Mouse (Mus musculus) gastrocnemius, postnatal 10 days (tissue): ENCODE data around the gene Hsd17b14. TPM values are rescaled to one million over a fixed set of nuclear protein-coding genes. Genes with fewer than 3 reads are reported as not detected.

ENCODE experiments used
- DNase-seq: peaks from one replicate; pipeline ENCODE4 v3.0.0; 2021; ENCODE audit warnings: mixed read lengths
- total RNA-seq, 2 experiments: library from RNA; stranded (reverse); gene quantifications; 2 replicates each; pipeline ENCODE4 v1.2.3; 2021

Hsd17b14 gene
- total RNA-seq, 2 experiments from 2014 or later, result 0.19 TPM; not detected in 1

DNA sequence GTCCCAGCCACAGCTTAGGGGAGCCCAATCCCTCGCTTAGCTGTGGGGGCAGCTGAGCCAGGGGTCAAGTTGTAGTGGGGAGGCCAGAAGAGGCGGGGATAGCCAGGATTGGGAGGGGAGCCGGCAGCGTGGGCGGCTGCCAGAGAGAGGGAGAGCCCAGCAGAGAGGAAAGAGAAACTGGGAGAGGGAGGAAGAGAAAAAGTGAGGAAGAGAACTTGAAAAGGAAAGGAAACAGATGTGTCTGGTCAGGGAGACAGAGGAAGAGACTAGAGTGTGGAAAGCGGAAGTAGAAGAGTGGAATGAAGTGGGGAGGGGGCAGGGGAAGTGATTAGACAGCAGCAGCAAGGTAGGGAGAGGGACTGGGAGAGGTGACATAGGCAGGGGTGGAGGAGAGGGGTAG lies 25.2 kb upstream of the Hsd17b14 start:
- DNase-seq, result peak; percentile 47

DNA sequence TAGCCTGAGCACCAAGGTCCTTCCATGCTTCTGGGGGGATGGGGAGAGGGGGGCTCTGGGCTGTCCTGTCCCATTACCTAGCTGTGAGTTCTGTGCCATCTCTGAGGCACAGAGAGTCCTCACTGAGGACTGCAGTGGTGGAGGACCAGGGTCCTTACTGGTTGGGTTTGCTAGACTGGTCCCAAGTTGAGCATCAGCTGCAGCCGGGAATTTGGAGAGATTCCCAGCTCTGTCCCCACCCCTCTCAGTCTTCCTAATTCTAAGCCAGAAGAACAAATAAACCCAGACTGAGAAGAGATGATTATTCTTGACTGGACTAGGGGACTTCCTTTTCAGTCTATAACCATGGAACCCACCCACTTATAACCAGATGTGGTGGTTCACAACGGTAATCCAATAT lies 24.1 kb upstream of the Hsd17b14 start:
- peak; percentile 51 for DNase-seq

DNA sequence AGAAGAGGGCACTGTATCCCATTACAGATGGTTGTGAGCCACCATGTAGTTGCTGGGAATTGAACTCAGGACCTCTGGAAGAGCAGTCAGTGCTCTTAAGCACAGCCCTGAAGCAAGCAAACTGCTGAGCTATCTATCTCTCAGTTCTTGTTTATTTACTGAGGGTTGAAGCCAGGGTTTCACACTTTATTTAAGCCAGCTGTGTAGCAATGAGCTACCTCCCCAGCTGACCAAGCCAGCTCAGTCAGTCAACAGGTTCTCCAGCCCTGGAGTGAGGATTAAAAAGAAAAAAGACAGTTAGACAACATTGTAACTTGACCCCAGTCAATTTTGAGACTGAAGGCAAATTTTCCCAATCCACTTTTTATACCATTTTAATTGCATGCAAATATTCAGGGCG lies 19.0 kb upstream of the Hsd17b14 start:
- DNase-seq, result no peak

DNA sequence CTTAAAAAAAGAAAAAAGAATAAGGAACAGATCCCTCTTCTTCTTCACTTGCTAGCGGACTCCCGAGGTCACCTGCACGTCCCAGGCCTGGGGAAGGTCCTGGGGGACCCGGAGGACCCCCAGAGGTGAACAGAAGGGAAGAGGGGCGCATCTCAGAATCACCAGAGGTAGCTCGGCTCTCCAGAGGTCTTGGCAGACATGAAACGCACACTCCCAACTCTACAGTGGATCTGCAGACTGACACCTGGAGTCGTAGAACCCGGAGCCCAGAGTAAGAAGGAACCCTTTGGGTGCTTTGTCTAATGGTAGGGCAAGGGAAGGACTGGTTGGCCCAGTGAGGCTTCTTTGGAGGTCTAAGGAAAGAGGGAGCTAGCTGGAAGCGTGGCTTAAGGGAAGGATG lies 17.1 kb upstream of the Hsd17b14 start:
- no peak for DNase-seq

DNA sequence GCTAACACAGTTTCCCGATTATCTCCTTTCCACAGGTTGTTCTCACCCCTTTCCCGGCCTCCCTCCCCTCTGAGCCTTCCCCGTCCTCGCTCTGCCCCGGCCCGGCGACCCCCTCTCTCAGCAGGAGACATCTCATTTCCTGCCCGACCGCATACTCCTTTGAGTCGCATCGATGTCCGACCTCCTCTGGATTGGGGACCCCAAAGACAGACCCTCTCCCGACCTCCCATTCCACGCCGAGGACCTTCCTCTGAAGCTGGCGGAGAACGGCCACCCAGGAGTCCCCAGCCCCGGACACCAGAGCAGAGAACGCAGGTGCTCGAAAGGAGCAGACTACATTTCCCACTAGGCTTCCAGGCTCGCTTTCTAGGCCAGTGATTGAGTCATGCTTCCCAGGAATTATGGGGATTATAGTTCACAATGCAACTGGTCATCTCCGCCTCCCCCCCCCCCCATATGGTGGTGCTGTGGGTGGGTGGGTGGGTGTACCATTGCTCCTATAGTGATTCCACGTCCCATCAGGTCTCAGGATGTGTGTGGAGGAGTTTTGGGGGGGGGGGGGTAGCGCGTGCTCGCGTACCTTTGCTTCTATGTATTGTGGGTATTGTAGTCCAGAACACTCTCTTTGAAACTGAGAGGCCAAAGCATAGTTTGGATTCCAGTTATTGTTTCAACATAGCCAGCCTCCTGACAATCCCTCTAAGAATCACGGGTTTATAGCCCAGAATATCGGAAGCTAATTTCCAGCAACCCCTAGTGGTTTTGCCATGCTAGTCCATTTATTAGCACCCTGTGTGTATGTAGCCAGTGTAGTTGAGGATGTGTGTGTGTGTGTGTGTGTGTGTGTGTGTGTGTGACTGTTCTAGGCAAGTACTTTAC lies 16.3 kb upstream of the Hsd17b14 start:
- no peak for DNase-seq

DNA sequence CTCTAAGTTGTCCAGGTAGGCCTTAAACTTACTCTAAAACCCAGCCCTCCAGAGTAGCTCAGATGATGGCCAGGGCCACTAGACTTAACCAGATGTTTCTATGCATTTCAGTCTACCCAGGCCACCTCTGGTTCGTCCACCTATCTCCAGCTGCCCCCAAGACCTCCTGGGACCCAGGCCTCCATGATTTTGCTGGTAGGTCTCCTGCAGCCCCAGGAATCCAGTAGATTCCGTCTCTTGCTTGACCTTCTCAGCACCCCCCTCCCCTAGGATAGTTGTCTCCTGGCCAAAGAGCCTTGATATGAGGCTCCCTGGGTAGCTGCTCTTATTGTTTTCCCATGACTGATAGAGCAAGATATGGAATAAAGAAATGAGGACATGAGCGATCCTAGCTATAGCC lies 15.6 kb upstream of the Hsd17b14 start:
- no peak for DNase-seq

DNA sequence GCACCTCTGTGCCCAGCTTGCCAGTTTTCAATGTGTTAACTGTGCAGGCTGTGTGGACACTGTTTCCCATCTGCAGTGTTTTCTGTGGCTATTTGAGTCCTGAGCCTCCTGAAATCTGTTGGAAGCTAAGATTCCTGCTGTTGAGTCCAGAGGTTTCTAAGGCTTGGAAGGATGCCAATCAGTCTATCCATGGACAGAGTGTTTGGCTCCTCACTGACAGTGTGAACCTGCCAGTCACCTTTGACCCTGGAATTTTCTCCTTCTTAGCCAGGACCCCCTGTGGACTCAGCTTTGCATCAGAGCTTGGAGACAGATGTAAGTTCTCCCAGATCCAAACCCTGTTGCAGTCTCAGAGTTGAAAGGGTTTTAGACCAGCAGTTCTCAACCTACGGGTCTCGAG lies 14.5 kb upstream of the Hsd17b14 start:
- no peak for DNase-seq

DNA sequence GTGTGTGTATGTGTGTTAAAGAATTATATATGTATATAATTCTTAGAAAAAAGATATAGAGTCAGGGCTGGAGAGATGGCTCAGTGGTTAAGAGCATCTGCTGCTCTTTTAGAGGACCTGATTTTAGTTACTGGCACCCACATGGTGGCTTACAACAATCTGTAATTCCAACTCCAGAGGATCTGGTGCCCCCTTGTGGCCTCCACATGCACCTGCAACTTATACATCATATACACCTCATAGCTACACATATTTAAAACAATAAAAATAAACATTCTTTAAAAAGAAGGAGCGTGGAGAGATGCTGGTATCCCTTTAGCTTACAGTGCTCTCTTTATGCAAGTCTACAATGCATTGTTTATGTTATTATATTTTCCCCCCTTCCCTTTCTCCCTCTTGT lies 10.2 kb upstream of the Hsd17b14 start:
- no peak for DNase-seq

DNA sequence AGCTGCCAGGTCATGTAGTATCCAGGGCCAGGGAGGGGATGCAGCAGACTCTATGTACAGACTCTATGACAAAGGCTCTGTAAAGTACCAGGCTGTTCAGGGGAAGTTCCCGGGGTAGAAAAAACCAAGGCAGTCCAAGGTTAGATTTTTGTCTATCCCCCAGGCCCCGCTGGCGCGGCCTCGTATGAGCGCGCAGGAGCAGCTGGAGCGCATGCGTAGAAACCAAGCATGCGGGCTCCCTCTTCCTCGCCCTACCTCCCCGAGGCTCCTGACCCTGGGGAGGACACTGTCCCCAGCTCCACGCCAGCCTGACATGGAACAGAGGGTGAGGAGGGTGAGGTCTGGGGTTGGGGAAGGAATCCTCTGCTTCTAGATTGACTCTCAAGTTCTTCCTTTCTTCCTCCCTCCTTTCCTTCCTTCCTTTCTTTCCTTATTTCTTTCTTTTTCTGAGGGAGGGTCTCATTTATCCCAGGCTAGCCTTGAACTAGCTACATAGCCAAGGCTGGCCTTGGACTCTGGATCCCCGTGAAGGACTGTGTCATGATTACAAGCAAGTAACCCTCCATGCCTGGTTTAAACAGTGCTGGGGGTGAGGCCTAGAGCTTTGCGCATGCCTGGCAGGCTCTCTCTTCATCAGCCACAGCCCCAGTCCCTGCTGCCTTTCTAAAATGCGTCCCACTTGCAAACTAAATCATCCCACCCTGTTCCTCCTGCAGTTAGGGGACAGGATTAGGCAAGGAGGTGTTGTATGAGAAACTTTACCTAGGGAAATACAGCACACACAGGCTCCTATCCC lies 4.9 kb upstream of the Hsd17b14 start:
- no peak for DNase-seq

DNA sequence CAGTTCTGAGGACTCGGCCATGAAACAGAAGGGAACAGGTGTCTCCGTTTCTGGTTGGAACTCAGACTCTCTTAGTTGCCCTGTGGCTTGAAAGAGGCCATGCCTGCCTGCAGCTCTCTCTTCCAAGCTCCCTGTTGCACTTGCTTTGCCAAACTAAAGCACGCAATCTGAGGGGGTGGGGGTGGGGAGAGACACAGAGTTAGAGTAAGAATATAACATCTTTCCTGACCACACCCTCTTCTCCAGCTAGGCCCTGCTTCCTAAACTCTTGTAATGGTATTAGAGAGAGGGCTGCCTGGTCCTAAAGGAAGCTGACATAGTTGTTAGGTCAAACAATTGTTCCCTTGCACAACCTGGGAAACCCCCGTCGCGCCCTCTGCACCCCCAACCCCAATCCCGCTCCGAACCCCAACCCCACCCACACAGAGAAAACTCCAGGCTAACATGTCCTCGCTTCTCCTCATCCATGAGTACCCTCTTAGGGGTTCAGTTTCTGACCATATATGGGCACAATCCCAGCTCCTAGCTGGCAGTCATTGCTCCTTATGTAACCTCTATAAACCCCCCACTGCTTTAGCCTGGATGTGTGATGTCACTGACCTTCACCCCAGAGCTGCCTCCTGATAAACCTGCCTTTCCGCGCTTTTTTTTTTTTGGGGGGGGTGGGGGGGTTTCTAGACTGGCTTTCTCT lies 3.7 kb upstream of the Hsd17b14 start:
- DNase-seq, result no peak

DNA sequence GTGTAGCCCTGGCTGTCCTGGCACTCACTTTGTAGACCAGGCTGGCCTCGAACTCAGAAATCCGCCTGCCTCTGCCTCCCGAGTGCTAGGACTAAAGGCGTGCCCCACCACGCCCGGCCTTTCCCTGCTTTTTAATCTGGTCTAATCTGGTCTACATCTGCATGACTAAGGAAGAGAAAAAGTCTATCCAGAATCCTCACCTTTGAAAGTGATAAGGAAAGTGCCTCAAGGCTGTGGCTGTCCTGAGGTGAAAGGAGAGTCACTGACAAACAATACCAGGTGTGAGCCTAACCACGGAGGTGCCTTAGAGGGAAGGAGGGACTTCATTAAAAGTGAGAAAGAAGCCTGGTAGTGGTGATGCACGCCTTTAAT lies 3.2 kb upstream of the Hsd17b14 start:
- DNase-seq, result no peak

DNA sequence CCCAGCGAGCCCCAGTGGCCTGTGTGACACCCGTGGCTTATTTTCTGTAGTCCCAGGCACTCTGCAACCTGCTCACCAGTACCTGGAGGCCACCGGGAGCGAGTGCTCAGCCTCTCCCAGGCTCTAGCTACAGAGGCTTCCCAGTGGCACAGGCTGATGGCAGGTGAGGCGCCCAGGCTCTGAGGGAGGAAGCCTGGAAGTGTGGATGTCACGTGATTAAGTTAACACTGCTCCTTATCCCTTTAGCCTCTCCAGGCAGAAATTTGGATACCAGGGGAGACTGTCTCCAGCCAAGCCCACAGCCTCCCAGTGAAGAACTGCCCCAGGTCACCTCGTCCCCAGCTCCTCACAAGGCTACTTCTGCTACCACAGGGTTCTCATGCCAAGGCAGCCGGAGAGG lies 1.2 kb upstream of the Hsd17b14 start:
- DNase-seq, result no peak

DNA sequence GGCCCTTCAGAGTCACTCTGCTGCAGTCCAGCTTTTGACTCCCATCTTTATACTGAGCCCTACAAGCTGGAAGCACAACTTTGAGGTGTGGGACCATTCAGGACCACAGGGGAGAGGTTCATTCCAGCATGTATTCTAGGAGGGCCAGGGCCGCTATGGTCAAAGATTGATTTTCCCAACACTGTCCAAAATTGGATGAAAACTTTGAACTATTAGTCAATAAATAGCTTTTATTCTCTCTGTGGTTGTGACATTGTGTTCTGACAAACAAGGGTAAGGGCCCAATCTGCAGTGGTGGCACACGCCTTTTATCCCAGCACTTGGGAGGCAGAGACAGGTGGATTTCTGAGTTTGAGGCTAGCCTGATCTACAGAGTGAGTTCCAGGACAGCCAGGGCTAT lies 703 bp upstream of the Hsd17b14 start:
- no peak for DNase-seq

DNA sequence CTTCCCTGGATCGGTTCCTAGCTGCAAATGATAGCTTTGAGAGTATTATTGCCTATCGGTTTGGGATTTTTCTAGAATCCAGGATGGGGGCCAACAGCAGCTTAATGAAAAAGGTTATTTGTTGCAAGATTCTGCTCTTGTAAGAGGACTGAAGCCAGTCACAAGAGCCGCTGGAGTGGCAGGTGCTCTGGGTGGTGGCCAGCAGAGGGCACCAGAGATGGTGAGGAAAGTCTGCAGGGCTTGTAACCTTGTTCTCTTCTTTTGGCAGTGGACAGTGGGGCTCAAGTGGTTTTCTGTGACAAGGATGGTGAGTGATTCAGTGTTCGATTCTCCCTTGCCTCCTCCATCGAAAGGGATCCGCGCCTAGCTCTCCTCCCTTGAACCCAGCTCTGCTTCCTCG lies 1.1 kb downstream of the Hsd17b14 start:
- peak; percentile 84 for DNase-seq

DNA sequence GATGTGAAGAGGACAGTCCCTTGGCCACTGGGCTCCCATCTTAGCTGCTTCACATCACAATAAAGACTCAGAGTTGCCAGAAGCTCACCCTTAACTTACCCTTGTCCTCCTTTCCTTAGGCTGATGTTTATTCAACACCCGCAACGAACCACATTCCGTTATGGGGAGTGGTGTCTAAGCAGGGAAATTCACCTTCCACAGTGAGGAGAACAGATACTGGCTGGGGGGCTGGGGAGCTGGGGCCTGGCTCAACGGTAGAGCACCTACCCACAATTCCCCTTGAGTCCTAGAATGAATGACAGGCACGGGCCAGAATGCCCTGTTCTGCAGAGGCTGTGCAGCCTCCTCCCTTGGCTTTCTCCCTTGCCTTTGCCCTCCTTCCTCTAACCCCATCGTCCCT lies 4.2 kb downstream of the Hsd17b14 start:
- DNase-seq, result no peak

DNA sequence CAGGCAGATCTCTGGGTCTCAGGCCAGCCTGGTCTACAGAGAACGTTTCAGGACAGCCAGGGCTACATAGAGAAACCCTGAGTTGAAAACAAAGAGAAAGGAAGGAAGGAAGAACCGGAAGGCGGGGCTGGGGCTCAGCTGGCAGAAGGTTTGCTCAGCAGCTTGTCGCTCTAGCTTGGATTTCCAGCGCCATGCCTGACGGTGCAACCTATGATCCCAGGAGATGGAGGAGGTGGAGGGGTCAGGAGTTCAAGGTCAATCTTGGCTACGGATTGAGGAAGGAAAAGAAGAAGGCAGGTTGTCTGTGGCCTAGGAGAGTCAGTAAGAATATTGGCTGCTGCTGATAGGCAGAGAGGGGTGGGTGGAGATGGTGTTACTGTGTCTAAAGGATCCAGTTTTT lies 5.5 kb downstream of the Hsd17b14 start:
- DNase-seq, result no peak

DNA sequence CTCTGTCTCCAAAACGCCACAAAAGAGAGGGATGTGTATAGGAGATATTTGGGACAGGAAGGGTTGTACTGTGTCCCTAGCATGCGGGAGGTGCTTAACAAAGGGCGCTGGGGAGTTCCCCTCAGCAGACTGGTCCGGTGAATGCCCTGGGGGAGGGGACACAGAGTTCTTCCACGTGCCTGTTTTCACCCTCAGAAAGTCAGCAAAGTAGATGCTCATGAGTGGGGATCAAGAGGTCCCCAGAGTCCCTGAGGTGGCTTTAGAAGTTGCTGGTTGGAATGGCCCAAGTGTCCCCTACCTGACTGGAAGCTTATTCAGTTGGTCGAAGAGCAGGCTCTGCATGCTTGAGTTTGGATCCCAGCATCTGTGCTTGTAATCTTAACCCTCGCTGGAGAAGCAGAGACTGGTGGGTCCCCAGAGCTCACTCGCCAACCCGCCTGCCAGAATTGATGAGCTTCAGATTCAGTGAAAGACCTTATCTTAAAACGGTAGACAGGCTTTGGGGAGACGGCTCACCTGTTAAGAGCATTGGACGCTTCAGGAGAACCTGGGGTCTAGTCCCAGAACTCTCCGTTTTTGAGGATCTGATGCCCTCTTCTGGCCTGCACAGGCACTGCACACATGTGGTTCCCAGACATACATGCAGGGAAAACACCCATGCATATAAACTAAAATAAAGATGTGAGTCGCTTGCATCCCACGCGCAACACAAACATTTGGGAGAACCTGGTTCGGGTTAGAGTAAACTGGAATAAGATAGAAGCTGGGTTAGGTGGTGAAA lies 6.3 kb downstream of the Hsd17b14 start:
- peak; percentile 78 for DNase-seq

DNA sequence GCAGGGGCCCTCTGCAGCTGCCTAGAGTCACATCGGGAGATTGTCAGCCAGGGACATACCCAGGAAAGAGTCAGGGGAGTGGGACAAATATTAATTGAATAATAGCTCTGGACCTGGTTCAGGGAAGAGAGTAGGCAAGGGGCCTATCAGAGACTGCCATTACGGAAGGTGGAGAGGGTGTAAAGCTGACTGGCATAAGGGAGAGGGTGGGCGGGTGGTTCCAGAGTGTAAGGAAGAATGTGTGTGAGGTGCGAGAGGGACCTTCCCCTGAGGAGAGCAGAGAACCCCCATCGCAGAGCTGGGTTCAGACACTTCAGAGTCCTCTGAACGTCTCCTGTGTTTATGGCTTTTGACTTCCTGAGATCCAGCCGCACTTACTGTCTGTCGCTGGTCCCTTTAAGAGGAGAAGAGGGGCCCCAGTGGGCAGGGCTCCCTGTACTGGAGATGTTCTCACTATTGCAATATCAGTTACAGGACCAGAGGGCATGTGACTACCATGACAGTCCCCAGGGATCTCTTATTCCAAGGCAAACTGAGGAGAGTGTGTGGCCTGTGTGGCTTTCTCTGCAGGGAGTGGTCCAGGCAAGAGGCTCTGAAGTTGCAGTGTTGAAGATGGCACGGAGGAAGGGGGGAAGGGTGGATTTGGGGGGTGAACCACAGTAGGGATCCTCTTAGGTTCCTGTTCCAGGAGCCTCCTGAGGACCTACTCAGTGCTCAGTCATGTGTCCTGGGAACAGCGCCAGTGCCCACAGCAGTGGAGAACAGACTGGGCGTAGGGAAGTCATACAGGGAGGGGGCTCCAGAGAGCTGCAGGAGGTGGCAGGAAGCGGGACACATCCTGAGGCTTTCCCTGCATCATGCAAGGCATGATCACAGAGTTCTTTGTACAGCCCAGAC lies 7.2 kb downstream of the Hsd17b14 start:
- DNase-seq, result no peak

DNA sequence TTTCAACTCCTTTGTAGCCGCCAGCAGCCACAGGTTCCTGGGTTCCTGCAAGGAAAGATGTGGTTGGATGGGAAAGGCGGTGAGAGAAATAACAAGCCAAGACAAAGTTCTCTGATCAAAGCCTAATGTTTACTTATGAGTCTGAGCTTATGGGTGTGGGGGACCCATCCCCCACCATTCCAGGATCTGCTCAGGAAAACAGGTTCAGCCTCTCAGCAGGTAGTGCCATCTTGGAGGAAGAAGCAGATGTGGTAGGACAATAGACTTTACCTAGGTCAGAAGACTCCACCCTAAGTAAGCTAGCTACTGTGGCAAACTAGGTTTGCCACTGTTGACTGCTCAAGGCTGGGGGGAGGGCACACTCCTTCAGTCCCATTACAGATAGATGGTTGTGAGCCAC lies 10.1 kb downstream of the Hsd17b14 start:
- DNase-seq, result no peak

DNA sequence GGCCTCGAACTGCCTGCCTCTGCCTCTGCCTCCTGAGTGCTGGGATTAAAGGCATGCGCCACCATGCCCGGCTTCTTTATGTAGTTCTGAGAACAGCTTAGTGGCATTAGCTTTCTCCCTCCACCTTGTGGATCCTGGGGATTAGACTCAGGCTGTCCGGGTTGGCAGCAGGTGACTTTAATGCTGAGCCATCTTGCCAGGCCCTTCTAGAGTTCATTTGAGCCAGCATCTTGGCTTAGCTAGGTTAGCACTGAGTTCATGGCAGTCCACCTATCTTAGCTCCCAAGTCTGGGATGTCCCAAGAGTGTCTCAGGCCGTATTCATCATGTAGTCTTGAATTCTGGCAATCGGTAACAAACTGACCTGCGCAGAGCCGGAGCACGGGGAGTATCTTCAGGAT lies 10.8 kb downstream of the Hsd17b14 start:
- no peak for DNase-seq

DNA sequence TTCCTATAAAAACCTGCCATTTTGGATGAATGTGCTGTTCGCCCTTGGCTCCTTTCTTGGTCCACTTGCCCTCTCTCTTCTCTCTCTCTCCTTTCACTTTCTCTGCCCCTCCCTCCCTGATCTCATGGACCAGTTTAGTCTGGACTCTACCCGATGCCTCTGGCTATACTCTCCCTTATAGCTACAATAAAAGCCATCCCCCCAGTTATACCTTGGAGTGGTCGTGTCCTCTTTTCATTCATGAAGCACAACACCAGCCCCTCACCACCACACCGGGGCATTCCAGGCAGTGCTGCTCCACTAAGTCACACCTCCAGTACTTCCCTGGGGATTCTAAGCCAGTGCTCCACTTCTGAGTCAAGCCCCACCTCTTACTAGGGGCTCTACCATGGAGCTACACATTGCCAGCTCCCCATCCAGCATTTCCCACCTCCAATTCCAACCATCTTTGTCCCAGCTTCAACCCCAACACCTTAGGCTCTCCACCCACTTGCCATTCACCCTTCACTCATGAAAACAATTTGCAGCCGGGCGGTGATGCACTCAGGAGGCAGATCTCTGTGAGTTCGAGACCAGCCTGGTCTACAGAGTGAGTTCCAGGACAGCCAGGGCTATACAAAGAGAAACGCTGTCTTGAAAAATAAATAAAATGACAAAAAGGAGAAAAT lies 12.6 kb downstream of the Hsd17b14 start:
- no peak for DNase-seq
